Mouse (Mus musculus) C3H10T1/2 (cell line): ENCODE measurements around the gene Sult4a1. TPM values are rescaled to one million over a fixed set of nuclear protein-coding genes. Genes with fewer than 3 reads are reported as not detected.

Source experiments
- polyA plus RNA-seq, 2 experiments: library from polyadenylated mRNA; unstranded; fragments of >200 nt; fragmentation: generic; extraction: Trizol; gene quantifications; one replicate each; pipeline ENCODE4 v1.2.1; 2012; ENCODE audit warnings: missing spikeins in 2 of 2

The Sult4a1 gene
- polyA plus RNA-seq, result not detected

GRCm38 (mm10) chr15:84105105-84105923, at the start of gene Sult4a1:
Gene Sult4a1, minus strand, starts transcription at chr15:84105754.

GRCm38 (mm10) chr15:84123075-84123474, 17.5 kb upstream of the Sult4a1 start, which contains the start of gene Pnpla5:
Gene Pnpla5, minus strand, starts transcription at chr15:84123175.

GRCm38 (mm10) chr15:84065140-84065539, 40.4 kb downstream of the Sult4a1 start, which contains the start of gene Efcab6:
Gene Efcab6, minus strand, starts transcription at chr15:84065379.

Other genes with a start within 250 kb of the Sult4a1 start
- gene Efcab6, start 40.4 kb downstream of the Sult4a1 start, polyA plus RNA-seq, result not detected
- gene Pnpla5, start 17.4 kb upstream of the Sult4a1 start, polyA plus RNA-seq, result not detected
- not detected for gene Pnpla3, start 62.1 kb upstream of the Sult4a1 start, polyA plus RNA-seq
- gene Samm50, start 86.5 kb upstream of the Sult4a1 start, polyA plus RNA-seq, result 100 to 1,000 TPM in 1 of 2 experiments, 10 to 100 TPM in 1; 74.6 to 131 TPM
- gene Parvb, start 126.3 kb upstream of the Sult4a1 start, polyA plus RNA-seq, result 10 to 100 TPM; 14.2 to 30.1 TPM
- under 1 TPM; 0.08 to 0.19 TPM for gene Parvg, start 218.3 kb upstream of the Sult4a1 start, polyA plus RNA-seq